Mouse (Mus musculus) frontal cortex, postnatal 14 days (tissue): ENCODE measurements at regions not wholly inside any gene's neighbourhood (a gene's known extent, or its start where the extent isn't known, plus 50 kb on each side); places are given as distances from the start of the nearest gene placed in this dataset.

Experiments used
- DNase-seq, 2 experiments: peaks; one replicate each; pipeline ENCODE4 v3.0.0; 2022; ENCODE audit warnings: low spot score in 2 of 2

GRCm38 (mm10) chr16:62496697-62497096 is 289.9 kb downstream of the Nsun3 start:
- DNase-seq = no peak

DNA sequence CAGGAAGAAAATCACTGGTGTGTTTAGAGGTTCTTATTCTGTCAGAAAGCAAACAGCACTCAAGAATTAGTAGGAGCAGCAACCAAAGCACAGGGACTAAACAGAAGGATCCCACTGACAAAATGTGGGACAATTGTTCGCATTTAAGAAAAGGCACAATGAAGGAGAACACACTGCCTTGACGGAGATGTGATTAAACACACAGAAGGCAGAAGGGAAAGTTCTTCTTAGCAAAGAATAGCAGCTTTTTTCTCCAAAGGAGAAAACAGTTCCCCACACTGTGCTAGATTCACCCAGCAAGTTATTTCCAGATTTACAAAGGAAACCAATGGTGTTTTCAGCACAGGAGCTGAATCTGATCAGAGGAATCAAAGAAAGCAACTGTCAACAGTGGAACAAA is 316.5 kb downstream of the Nsun3 start:
- DNase-seq = no peak

DNA sequence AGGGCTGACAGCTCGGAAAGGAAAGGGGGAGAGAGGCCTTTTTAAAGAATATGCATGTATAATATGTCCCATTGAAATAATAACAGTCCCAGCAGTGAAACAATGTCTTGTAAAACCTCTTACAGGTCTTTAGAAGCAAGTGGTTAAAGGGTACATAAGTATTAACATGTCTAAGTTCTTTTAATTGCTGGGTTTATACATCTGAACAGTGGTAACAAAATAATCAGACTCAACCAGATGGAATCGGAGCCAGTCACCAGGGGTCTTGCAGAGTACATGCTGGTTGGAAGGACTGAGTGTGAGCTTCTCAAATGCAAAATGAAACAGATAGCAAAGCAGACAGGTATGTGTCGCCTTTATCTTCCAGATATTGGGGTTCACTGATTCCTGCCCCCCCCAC is 317.3 kb downstream of the Nsun3 start:
- DNase-seq = no peak

GRCm38 (mm10) chr16:62468846-62469245 is 317.8 kb downstream of the Nsun3 start:
- no peak for DNase-seq

DNA sequence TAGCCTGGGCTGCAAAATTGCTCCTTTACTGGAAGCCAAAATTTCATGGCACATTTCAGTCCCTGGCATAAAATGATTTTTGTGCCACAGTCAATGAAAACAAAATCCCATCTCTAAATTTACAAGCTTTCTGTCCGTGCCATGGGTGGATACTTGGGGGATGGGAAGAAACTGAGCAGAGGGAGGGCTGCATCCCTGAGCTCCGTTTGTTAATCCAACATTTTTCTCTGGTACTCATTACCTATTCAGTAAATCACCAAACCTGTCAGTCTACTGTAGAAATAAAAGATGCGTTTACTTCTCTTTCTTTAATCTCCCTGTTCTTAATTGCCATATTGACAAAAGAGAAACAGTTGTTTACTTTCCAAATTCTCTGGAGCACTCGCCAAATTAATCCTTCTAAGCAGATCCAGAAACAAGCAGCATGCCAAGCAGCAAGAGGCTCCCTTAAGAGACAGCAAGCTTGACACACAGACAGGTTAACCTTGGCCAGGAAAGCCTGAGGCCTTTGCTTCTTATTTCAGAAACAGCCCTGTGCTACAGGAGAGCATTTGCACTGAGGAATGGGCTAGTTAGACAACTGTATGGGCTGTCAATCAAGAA is 326.6 kb downstream of the Nsun3 start:
- no peak for DNase-seq

DNA sequence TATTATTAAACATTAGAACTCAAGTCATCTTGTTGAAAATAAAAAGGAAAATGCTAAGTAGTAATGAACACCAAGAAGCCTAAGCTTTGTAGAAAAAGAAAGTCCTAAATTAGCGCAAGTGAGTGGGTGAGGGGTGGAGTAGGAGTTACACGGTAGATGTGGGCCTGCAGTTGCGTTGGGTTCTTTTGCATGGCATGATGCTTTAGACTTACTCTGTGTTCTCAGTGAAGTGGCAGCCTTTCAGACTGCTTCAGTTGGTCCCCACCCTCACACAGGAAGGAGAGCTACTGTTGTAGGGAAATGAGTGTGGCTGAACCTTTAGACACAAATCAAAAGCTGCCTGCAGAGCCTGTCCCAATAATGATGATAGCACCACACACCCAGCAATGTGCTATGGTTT is 336.9 kb downstream of the Nsun3 start:
- no peak for DNase-seq

GRCm38 (mm10) chr16:62447380-62447779 is 339.2 kb downstream of the Nsun3 start:
- DNase-seq = no peak

GRCm38 (mm10) chr16:62441197-62441596 is 345.4 kb downstream of the Nsun3 start:
- peak in 1 of 2 experiments; percentile 11 for DNase-seq

- DNase-seq = no peak
Observed at GRCm38 (mm10) chr16:62433125-62433524, 353.5 kb downstream of the Nsun3 start.

GRCm38 (mm10) chr16:62414485-62414884 is 372.1 kb downstream of the Nsun3 start:
- peak in 1 of 2 experiments; percentile 39 for DNase-seq

DNA sequence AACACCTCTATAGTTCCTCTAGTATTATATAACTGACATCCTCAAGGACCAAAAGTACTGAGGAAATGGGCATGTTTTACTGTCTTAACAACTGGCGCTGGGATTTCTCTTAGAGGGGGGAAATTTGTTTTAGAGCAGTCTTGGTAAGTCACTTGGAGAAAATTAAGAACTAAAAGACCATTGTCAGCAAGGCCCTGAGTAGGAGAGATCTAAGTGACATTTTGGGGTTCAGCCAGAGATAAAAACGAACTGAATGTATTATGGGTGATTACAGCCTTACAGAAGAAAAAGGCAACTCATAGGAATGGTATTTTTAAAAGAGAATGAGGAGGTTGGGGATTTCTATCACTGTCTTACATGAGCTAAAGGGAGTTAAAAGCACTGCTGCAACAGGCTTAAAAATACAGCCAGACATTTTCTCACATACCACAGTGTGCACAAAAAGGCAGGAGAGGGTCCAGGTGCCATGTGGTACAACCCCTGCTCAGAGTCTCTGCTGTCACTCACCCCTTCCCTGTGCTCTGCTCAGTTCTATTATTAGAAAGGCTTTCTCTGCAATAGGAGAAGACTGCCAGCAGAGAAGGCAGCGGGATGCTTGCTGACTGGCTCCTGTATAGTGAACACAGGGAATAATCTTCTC is 379.0 kb downstream of the Nsun3 start:
- peak in 1 of 2 experiments; percentile 20 for DNase-seq

GRCm38 (mm10) chr16:62406458-62406857 is 380.2 kb downstream of the Nsun3 start:
- DNase-seq = no peak

DNA sequence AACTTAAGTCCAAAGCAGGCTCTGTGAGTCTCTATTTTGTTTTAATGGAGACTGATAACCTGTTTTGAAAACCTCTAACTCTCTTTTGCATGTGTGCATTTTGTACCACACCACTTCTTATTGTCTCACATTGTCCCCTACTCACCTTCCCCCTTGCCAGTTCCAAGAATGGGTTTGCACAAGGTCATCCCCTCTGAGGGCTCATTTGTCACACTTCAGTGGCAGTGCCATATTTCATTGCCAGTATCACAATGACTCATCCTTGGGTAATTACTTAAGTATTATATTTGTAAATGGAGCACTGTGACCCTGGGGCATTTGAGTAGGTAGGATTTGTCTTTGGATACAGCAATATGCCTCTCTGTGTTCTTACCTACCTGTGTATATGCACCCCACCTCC is 429.3 kb downstream of the Nsun3 start:
- no peak for DNase-seq

GRCm38 (mm10) chr16:62356349-62356748 is 430.3 kb downstream of the Nsun3 start:
- DNase-seq = no peak

DNA sequence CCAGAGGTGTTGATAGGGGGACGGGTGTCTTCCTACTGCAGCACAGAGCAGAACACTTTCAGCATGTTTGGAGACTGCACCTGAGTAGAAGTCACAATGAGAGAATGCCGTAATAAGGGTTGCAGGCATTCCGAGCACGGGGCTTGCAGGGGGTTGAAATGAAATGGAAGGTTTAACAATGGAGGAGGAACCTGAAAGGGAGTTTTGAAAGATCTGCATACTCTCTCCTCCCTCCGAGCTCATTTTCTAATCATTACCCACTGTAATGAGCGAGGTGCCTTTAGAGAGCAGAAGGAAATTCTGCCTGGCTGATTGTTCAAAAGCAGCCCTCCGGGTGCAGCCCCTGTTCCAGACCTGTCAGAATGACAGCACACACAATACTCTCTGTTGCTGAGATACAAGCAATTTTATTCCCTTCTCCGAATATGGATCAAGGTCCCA is 430.8 kb downstream of the Nsun3 start:
- DNase-seq = peak in 1 of 2 experiments; percentile 8

GRCm38 (mm10) chr16:62327378-62328036 is 459.1 kb downstream of the Nsun3 start:
- no peak for DNase-seq

DNA sequence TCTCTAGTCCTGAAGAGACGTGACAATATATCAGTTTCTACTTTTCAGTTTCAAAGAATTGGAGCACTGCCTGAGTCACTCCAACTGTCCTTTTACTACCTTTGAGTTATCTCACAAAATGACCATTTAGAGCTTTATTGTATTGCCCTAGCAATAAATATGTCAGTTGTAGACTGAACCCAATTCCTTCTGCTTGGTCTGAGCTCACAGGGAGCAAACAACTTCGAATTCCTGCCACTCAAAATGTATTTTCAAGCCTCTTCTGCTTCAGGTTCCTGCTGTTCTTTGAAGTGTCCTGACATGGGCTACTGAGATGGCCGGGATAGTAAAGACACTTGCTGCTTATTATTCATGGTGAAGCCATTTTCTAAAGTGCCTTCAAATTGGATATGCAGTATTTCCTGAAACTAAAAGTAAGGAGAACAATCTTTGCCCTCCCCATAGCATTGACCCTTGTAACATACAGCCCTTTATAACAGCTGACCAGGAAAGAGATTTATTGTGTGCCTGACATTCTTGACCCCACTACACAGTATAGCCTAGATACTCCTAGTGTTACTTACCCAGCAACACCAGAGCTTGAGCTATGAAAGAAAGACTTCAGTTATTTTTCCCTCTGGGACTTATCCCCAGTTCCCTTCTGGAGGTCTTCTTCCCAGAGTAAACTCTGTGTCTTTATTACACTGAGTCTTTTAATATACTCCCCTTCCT is 460.9 kb downstream of the Nsun3 start:
- no peak for DNase-seq

- no peak for DNase-seq
Observed at GRCm38 (mm10) chr16:62322809-62323208, 463.8 kb downstream of the Nsun3 start.

- peak; percentile 5 for DNase-seq
Observed at GRCm38 (mm10) chr16:62288948-62289347, 497.7 kb downstream of the Nsun3 start.
